Mouse (Mus musculus) splenic B cell, adult 2 months (primary cell): Measurements from ENCODE around the gene Vps39.

Experiments
- DNase-seq: peaks from one replicate; pipeline ENCODE4 v3.0.0-alpha.2; 2011; ENCODE audit warnings: low read depth, low spot score
- H3K27me3 ChIP-seq: 2 replicates; pipeline ENCODE4 v1.6.1; 2012; ENCODE audit warnings: mild to moderate bottlenecking, low read length, moderate library complexity, mixed read lengths; ENCODE audit not compliant: control insufficient read depth, poor library complexity, insufficient read depth, severe bottlenecking
- H3K36me3 ChIP-seq: 2 replicates; pipeline ENCODE4 v1.6.1; 2012; ENCODE audit warnings: mild to moderate bottlenecking, low read length, moderate library complexity, mixed read lengths; ENCODE audit not compliant: control insufficient read depth, poor library complexity, insufficient read depth, severe bottlenecking

The Vps39 gene

GRCm38 (mm10) chr2:120331575-120331974 is 21.4 kb downstream of the Vps39 start:
- no peak for DNase-seq
- no peaks in the 10 kb centered on the region; the same call in none of the 2 replicates for H3K36me3 ChIP-seq
- H3K27me3 ChIP-seq, result no peaks in the 10 kb centered on the region

- no peak for DNase-seq
- no peaks in the 10 kb centered on the region for H3K27me3 ChIP-seq
- H3K36me3 ChIP-seq, result peaks cover 4% of the 10 kb centered on the region; the same call in 1 of the 2 replicates
Observed at GRCm38 (mm10) chr2:120315077-120315476, 37.9 kb downstream of the Vps39 start.

GRCm38 (mm10) chr2:120314487-120314886 is 38.5 kb downstream of the Vps39 start:
- no peak for DNase-seq
- H3K36me3 ChIP-seq, result peaks cover 4% of the 10 kb centered on the region; the same call in 1 of the 2 replicates
- no peaks in the 10 kb centered on the region for H3K27me3 ChIP-seq

- DNase-seq, result no peak
- H3K27me3 ChIP-seq, result no peaks in the 10 kb centered on the region
- H3K36me3 ChIP-seq, result peaks cover 2% of the 10 kb centered on the region; the same call in 1 of the 2 replicates
Observed at GRCm38 (mm10) chr2:120313976-120314375, 39.0 kb downstream of the Vps39 start, which contains the start of gene Pla2g4f. TSS of gene Pla2g4f (minus strand) at chr2:120314165.

- Histone ChIP-seq H3K27me3 (no peaks in the 10 kb centered on the region), H3K36me3 (no peaks in the 10 kb centered on the region)
- no peak for DNase-seq
Observed at GRCm38 (mm10) chr2:120312276-120312825, 40.6 kb downstream of the Vps39 start.

- no peaks in the 10 kb centered on the region for H3K36me3 ChIP-seq
- H3K27me3 ChIP-seq, result no peaks in the 10 kb centered on the region
- no peak for DNase-seq
Observed at GRCm38 (mm10) chr2:120304113-120304512, 48.8 kb downstream of the Vps39 start.

GRCm38 (mm10) chr2:120301076-120301475 is 51.9 kb downstream of the Vps39 start:
- Histone ChIP-seq H3K36me3 (no peaks in the 10 kb centered on the region), H3K27me3 (no peaks in the 10 kb centered on the region)
- no peak for DNase-seq

- Histone ChIP-seq H3K36me3 (no peaks in the 10 kb centered on the region), H3K27me3 (no peaks in the 10 kb centered on the region)
- DNase-seq, result no peak
Observed at GRCm38 (mm10) chr2:120299866-120300265, 53.1 kb downstream of the Vps39 start.

GRCm38 (mm10) chr2:120296160-120296559 is 56.8 kb downstream of the Vps39 start:
- H3K27me3 ChIP-seq, result no peaks in the 10 kb centered on the region
- DNase-seq, result no peak
- H3K36me3 ChIP-seq, result no peaks in the 10 kb centered on the region

GRCm38 (mm10) chr2:120291471-120292078 is 61.4 kb downstream of the Vps39 start:
- no peaks in the 10 kb centered on the region for H3K27me3 ChIP-seq
- H3K36me3 ChIP-seq, result no peaks in the 10 kb centered on the region
- no peak for DNase-seq

- Histone ChIP-seq H3K27me3 (no peaks in the 10 kb centered on the region), H3K36me3 (no peaks in the 10 kb centered on the region)
- no peak for DNase-seq
Observed at GRCm38 (mm10) chr2:120288995-120289394, 63.9 kb downstream of the Vps39 start, which contains the start of gene Pla2g4d. TSS of gene Pla2g4d (minus strand) at chr2:120289197.

- no peaks in the 10 kb centered on the region for H3K27me3 ChIP-seq
Observed at GRCm38 (mm10) chr2:120288401-120288800, 64.5 kb downstream of the Vps39 start.

GRCm38 (mm10) chr2:120285639-120286038 is 67.3 kb downstream of the Vps39 start:
- DNase-seq, result no peak
- H3K36me3 ChIP-seq, result no peaks in the 10 kb centered on the region
- H3K27me3 ChIP-seq, result no peaks in the 10 kb centered on the region

More at GRCm38 (mm10) chr2:120288401-120288800, 64.5 kb downstream of the Vps39 start:
- DNase-seq, result no peak
- no peaks in the 10 kb centered on the region for H3K36me3 ChIP-seq

GRCm38 (mm10) chr2:120284705-120285104 is 68.2 kb downstream of the Vps39 start:
- no peak for DNase-seq
- H3K27me3 ChIP-seq, result no peaks in the 10 kb centered on the region

GRCm38 (mm10) chr2:120284094-120284493 is 68.8 kb downstream of the Vps39 start:
- DNase-seq, result no peak
- H3K27me3 ChIP-seq, result no peaks in the 10 kb centered on the region
- no peaks in the 10 kb centered on the region for H3K36me3 ChIP-seq

More at GRCm38 (mm10) chr2:120284705-120285104, 68.2 kb downstream of the Vps39 start:
- no peaks in the 10 kb centered on the region for H3K36me3 ChIP-seq
